Mouse (Mus musculus) erythroblast, embryonic 14.5 days (primary cell): ENCODE data around the gene Eif3m. TPM values are rescaled to one million over a fixed set of nuclear protein-coding genes. Genes with fewer than 3 reads are reported as not detected.

Experiments
- H3K27me3 ChIP-seq: 2 replicates; pipeline ENCODE4 v1.6.1; 2012; ENCODE audit warnings: inconsistent platforms; ENCODE audit not compliant: control insufficient read depth
- H3K36me3 ChIP-seq: 2 replicates; pipeline ENCODE4 v1.6.1; 2012; ENCODE audit warnings: mild to moderate bottlenecking, inconsistent platforms; ENCODE audit not compliant: control insufficient read depth
- H3K4me1 ChIP-seq: 2 replicates; pipeline ENCODE4 v1.6.1; 2012; ENCODE audit warnings: inconsistent platforms; ENCODE audit not compliant: control insufficient read depth
- H3K4me3 ChIP-seq: replicated peaks from 2 replicates; pipeline ENCODE3; 2012; ENCODE audit warnings: moderate library complexity, mild to moderate bottlenecking, inconsistent platforms
- H3K9me3 ChIP-seq: 2 replicates; pipeline ENCODE4 v1.6.1; 2012; ENCODE audit warnings: low read length, inconsistent platforms, mixed read lengths; ENCODE audit not compliant: control insufficient read depth
- GATA1 ChIP-seq: IDR thresholded peaks from 2 replicates; pipeline ENCODE4 v1.6.1; 2012; ENCODE audit warnings: low read length, inconsistent platforms, mixed read lengths
- TAL1 ChIP-seq: IDR thresholded peaks from 3 replicates; pipeline ENCODE4 v1.6.1; 2012; ENCODE audit warnings: low read length, inconsistent platforms, mixed read lengths
- polyA plus RNA-seq: library from polyadenylated mRNA; stranded (reverse); fragments of >175 nt; gene quantifications from 2 replicates; pipeline ENCODE4 v1.2.3, GENCODE M21; 2012

Gene Eif3m
- polyA plus RNA-seq, 1 experiment = 1.2 TPM

DNA sequence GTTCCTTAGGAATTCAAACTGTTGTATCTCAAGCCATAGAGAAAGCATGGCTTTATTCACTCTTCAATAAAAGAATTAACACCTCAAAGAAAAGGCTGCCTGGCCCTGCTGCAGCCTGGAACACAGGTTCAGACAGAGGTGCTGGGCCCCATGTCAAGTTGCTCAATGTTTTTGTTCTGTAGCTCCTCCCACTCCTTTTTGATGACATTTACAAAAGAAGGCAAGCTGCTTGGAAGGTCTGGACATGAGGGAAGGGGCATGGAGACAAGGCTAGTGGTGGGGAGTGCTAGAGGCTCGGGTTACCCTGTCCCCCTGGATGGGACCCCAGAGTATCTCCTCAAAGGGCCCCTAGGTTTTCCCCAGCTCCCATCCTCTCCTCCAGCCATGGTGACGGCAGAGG lies 35.2 kb downstream of the Eif3m start:
- Histone ChIP-seq H3K4me3 (no peak overlapping the region), H3K36me3 (no peaks in the 10 kb centered on the region), H3K9me3 (no peaks in the 10 kb centered on the region), H3K27me3 (no peaks in the 10 kb centered on the region), H3K4me1 (no peaks in the 10 kb centered on the region)
- TF ChIP-seq TAL1 = no peak
- TF ChIP-seq GATA1 = no peak

- Histone ChIP-seq H3K4me3 (no peak overlapping the region), H3K9me3 (no peaks in the 10 kb centered on the region)
Observed at GRCm38 (mm10) chr2:104964492-104964891, 52.4 kb downstream of the Eif3m start.

More at GRCm38 (mm10) chr2:104964492-104964891, 52.4 kb downstream of the Eif3m start:
- no peak for TF ChIP-seq GATA1
- TF ChIP-seq TAL1 = no peak
- Histone ChIP-seq H3K36me3 (no peaks in the 10 kb centered on the region), H3K27me3 (no peaks in the 10 kb centered on the region), H3K4me1 (no peaks in the 10 kb centered on the region)

Other genes starting within 250 kb of the Eif3m start
- 0.02 TPM in 2 replicates for gene Qser1, start 200.3 kb downstream of the Eif3m start, polyA plus RNA-seq
- gene Prrg4, start 167.2 kb downstream of the Eif3m start, polyA plus RNA-seq = not detected in 2 replicates
- gene Ccdc73, start 149.3 kb downstream of the Eif3m start, polyA plus RNA-seq = not detected in 2 replicates
- not detected in 2 replicates for gene Gm11060, start 74.9 kb upstream of the Eif3m start, polyA plus RNA-seq
- not detected in 2 replicates for gene Wt1, start 109.4 kb upstream of the Eif3m start, polyA plus RNA-seq
- not detected in 2 replicates for gene Them7, start 207.2 kb upstream of the Eif3m start, polyA plus RNA-seq